Mouse (Mus musculus) E14TG2a.4 (cell line): ENCODE measurements around the gene Anapc4.

Source experiments
- H3K27me3 ChIP-seq: 2 replicates; pipeline ENCODE4 v1.6.1; 2014; ENCODE audit warnings: low read length, control low read depth; ENCODE audit not compliant: insufficient read depth
- H3K36me3 ChIP-seq: 2 replicates; pipeline ENCODE4 v1.6.1; 2014; ENCODE audit warnings: low read length, control low read depth; ENCODE audit not compliant: insufficient read depth
- H3K4me1 ChIP-seq: replicated peaks from 2 replicates; pipeline ENCODE4 v1.6.1; 2014; ENCODE audit warnings: low read depth, low read length, control low read depth
- H3K4me3 ChIP-seq: replicated peaks from 2 replicates; pipeline ENCODE4 v1.5.1; 2014; ENCODE audit warnings: mild to moderate bottlenecking, low read length
- H3K9me3 ChIP-seq: 2 replicates; pipeline ENCODE4 v1.6.1; 2014; ENCODE audit warnings: low read length, control low read depth
- CTCF ChIP-seq: conservative IDR thresholded peaks from 2 replicates; pipeline ENCODE4 v1.5.1; 2014; ENCODE audit warnings: low read length
- NANOG ChIP-seq: IDR thresholded peaks from 2 replicates; pipeline ENCODE4 v1.6.1; 2014; ENCODE audit warnings: borderline replicate concordance, low read length, mixed read lengths
- POU5F1 ChIP-seq: IDR thresholded peaks from 2 replicates; pipeline ENCODE4 v1.6.1; 2014; ENCODE audit warnings: low read length, borderline replicate concordance

Anapc4 gene

GRCm38 (mm10) chr5:52810446-52810845 is 23.4 kb upstream of the Anapc4 start:
- Histone ChIP-seq H3K4me3 (no peak overlapping the region), H3K4me1 (peaks cover 11% of the 10 kb centered on the region), H3K36me3 (peaks cover 85% of the 10 kb centered on the region), H3K27me3 (no peaks in the 10 kb centered on the region), H3K9me3 (no peaks in the 10 kb centered on the region)
- no peak for TF ChIP-seq NANOG
- no peak for TF ChIP-seq POU5F1
- no peak for TF ChIP-seq CTCF

DNA sequence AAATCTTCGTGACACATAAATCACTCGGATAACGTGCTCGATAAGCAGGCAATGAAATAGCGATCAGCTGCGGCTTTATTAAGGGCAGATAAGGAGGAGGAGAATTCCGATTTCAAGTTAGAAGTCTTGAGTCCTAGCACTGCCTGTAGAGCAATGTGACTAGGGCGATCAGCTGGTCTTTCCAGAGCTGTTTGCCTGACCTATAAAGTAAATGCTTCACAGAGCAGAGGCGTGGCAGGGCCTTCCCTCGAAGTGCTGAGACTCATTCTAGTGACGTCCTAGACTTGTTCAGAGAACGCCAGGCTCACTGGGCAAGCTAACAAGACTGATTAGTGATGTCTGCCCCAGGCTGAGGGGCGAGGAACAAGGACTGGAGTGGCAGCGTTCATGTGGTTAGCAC is 22.8 kb upstream of the Anapc4 start:
- Histone ChIP-seq H3K9me3 (no peaks in the 10 kb centered on the region), H3K27me3 (no peaks in the 10 kb centered on the region), H3K4me3 (no peak overlapping the region), H3K4me1 (peaks cover 6% of the 10 kb centered on the region; the same call in 1 of the 2 replicates), H3K36me3 (peaks cover 88% of the 10 kb centered on the region)
- TF ChIP-seq NANOG: no peak

- no peaks in the 10 kb centered on the region for H3K27me3 ChIP-seq
- H3K9me3 ChIP-seq: no peaks in the 10 kb centered on the region
- TF ChIP-seq POU5F1 (no peak), NANOG (no peak), CTCF (no peak)
- H3K36me3 ChIP-seq: peaks cover 87% of the 10 kb centered on the region
- H3K4me3 ChIP-seq: no peak overlapping the region
- no peaks in the 10 kb centered on the region; the same call in none of the 2 replicates for H3K4me1 ChIP-seq
Observed at GRCm38 (mm10) chr5:52812456-52812855, 21.4 kb upstream of the Anapc4 start.

DNA sequence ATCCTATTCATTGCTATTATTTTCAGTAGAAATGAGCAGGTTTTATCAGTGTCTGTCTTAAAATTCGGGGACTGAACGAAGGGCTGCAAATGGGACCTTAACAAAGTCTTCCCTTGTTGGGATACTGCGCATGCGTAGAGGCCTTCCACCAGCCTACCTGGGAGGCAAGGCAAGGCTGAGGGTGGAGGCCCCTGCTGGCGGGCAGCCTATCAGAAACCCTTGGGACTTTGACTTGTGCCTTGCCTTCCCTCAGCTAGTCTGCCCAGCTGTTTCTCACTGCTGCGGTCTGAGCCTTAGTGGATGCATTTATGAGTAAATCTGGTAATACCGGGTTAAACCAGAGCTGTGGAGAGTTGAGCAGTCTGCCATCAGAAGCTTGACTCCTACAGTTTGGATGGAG is 20.5 kb upstream of the Anapc4 start:
- H3K9me3 ChIP-seq: no peaks in the 10 kb centered on the region
- no peaks in the 10 kb centered on the region for H3K27me3 ChIP-seq
- no peaks in the 10 kb centered on the region; the same call in none of the 2 replicates for H3K4me1 ChIP-seq
- no peak overlapping the region for H3K4me3 ChIP-seq
- TF ChIP-seq NANOG (no peak), POU5F1 (no peak), CTCF (no peak)
- peaks cover 82% of the 10 kb centered on the region for H3K36me3 ChIP-seq

DNA sequence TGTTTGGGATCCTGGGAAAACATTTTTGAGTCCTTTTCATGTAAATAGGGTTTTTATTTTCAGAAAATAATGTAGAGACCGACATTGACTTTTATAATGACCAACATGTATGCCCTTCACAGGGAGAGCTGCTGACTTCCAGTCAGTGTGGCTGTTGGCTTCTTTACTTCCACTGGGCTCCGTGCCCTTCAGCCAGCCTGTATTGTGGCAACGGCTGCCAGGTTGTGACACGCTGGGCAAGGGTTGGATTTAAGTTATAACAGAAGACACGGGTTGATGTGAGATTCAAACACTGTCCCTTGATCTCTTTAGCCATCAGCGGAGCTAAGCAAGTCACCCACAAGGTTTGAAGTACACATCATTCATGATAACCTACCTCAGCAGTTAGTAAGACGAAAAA is 15.1 kb upstream of the Anapc4 start:
- H3K4me3 ChIP-seq: no peak overlapping the region
- TF ChIP-seq POU5F1 (no peak), NANOG (no peak), CTCF (no peak)
- peaks cover 76% of the 10 kb centered on the region for H3K36me3 ChIP-seq
- no peaks in the 10 kb centered on the region for H3K27me3 ChIP-seq
- peaks cover 7% of the 10 kb centered on the region for H3K4me1 ChIP-seq
- no peaks in the 10 kb centered on the region for H3K9me3 ChIP-seq

DNA sequence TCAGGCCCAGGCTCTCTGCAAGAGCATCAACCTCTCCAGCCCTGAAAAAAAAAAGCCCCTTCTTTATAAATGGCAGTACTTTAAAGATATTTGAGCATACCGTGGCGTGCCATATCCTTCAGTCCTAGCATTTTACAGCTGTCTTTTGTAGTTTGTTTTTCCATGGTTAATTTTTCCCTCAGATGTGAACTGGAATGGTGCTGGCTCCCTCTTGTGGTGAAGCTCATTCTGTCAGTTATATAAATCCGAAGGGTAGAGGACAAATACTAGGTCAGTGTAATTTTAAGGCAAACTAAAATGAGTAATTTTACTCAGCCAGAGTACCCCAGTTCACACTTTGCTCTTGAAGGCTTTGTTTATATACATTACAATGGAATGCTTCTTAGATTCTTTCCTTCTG is 12.1 kb upstream of the Anapc4 start:
- H3K4me3 ChIP-seq: no peak overlapping the region
- no peaks in the 10 kb centered on the region for H3K27me3 ChIP-seq
- H3K9me3 ChIP-seq: no peaks in the 10 kb centered on the region
- no peak for TF ChIP-seq POU5F1
- peak; percentile 61 for TF ChIP-seq CTCF
- TF ChIP-seq NANOG: no peak
- H3K4me1 ChIP-seq: peaks cover 21% of the 10 kb centered on the region
- peaks cover 58% of the 10 kb centered on the region for H3K36me3 ChIP-seq

- Histone ChIP-seq H3K9me3 (no peaks in the 10 kb centered on the region), H3K4me3 (no peak overlapping the region), H3K27me3 (no peaks in the 10 kb centered on the region), H3K4me1 (peaks cover 22% of the 10 kb centered on the region), H3K36me3 (peaks cover 16% of the 10 kb centered on the region)
- TF ChIP-seq POU5F1 (no peak), NANOG (no peak), CTCF (no peak)
Observed at GRCm38 (mm10) chr5:52827923-52828322, 5.9 kb upstream of the Anapc4 start.

DNA sequence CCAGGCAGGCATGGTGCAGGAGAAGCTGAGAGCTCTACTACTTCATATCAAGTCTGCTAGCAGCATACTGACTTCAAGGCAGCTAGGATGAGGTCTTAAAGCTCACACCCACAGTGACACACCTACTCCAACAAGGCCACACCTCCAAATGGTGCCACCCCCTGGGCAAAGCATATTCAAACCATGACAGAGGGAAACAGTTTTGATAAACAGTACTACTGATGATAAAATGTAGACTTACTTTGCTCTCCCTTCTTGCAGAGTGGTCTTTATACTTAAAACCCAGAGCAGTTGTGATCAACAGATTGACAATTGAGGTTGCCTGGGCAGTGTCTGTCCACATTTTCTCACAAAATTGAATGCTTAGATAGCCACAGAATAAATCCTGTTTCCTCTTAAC is 807 bp upstream of the Anapc4 start:
- Histone ChIP-seq H3K4me1 (peaks cover 23% of the 10 kb centered on the region), H3K9me3 (no peaks in the 10 kb centered on the region), H3K27me3 (no peaks in the 10 kb centered on the region), H3K4me3 (peak overlapping the region; percentile 94), H3K36me3 (peaks cover 16% of the 10 kb centered on the region)
- TF ChIP-seq CTCF (no peak), NANOG (no peak), POU5F1 (no peak)

- Histone ChIP-seq H3K27me3 (no peaks in the 10 kb centered on the region), H3K36me3 (peaks cover 28% of the 10 kb centered on the region), H3K4me3 (peak overlapping the region; percentile 94), H3K9me3 (no peaks in the 10 kb centered on the region), H3K4me1 (peaks cover 23% of the 10 kb centered on the region)
- TF ChIP-seq CTCF: no peak
- no peak for TF ChIP-seq POU5F1
- no peak for TF ChIP-seq NANOG
Observed at GRCm38 (mm10) chr5:52834386-52834785, 574 bp downstream of the Anapc4 start.

DNA sequence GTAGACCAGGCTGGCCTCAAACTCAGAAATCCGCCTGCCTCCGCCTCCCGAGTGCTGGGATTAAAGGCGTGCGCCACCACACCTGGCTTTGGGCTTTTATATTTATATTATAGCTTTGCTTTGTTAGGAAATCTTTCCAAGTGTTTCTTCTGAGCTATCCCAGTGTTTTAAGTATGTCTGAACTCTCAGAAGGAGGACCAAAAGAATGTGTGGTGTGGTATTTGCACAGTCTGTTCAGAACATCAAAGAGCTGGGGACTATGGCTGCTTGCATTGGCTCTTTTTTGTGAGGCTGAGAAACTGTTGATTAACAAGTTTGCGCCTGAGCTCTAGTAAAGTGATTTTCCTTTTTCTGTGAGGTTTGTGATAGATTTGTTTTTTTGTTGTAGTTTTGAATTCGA is 10.5 kb downstream of the Anapc4 start:
- TF ChIP-seq NANOG (no peak), CTCF (no peak), POU5F1 (no peak)
- no peaks in the 10 kb centered on the region for H3K9me3 ChIP-seq
- peaks cover 77% of the 10 kb centered on the region for H3K36me3 ChIP-seq
- H3K4me3 ChIP-seq: no peak overlapping the region
- H3K4me1 ChIP-seq: no peaks in the 10 kb centered on the region
- H3K27me3 ChIP-seq: no peaks in the 10 kb centered on the region
